Mouse (Mus musculus) kidney, adult 2 months (tissue): ENCODE measurements around the gene Ctnnbl1.

Source experiments
- CTCF ChIP-seq: fragments of 200-500 bp; conservative IDR thresholded peaks from 2 replicates; pipeline ENCODE4 v1.5.1; 2011; ENCODE audit warnings: low read depth, mild to moderate bottlenecking, control low read depth, low read length, moderate library complexity, mixed read lengths; ENCODE audit not compliant: insufficient read depth, insufficient read length
- POLR2A ChIP-seq: fragments of 200-500 bp; IDR thresholded peaks from one replicate; pipeline ENCODE4 v1.6.1; 2011; ENCODE audit warnings: low read depth, low read length, control low read depth

DNA sequence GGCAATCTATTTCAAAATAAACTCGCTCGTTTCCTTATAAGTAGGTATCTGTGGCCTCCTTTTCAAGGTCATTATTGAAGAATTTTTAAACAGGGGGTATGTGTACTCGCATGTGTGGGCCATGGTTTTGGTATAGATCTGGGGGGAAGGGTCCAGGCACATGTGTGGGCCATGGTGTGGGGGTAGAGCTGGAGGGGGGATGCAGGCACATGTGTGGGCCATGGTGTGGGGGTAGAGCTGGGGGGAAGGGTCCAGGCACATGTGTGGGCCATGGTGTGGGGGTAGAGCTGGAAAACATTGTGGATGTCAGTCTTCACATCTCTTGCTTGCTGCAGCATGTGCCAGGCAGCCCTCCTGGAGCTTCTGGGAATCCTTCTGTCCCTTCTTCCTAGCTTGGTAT is 129.9 kb downstream of the Ctnnbl1 start:
- TF ChIP-seq CTCF (no peak), POLR2A (no peak)
